ENCODE assay signal across 8 mouse cellular contexts in the genomic region with DNA sequence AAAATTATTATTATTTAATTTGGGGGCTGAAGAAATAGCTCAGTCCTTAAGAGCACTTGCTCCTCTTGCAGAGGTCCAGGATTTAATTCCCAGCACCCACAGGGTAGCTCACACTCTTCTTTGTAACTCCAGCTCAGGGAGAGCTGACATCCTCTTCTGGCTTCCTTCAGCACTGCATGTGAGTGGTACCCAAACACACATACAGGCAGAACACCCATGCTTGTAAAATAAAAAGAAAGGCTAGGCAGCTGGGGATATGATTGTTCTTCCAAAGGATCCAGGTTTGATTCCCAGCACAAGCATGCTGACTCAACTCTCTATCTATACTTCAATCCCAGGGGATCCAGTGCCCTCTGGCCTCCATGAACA. TPM values are rescaled to one million over a fixed set of nuclear protein-coding genes. Genes with fewer than 3 reads are reported as not detected.
DNase-seq lines count a peak whose midpoint lies in the region; ATAC-seq lines count a peak whose summit lies in the region.

No protein-coding gene starts in this region.

- H3K9ac ChIP-seq in lung, embryonic 16.5 days (ENCODE audit: low read length) = peak overlapping the region; percentile 46
- no peak overlapping the region for H3K9ac ChIP-seq in limb, embryonic 12.5 days (replicated peaks)
- H3K9ac ChIP-seq in stomach, embryonic 14.5 days (replicated peaks; ENCODE audit: low read depth, low read length) = no peak overlapping the region

- DNase-seq in CD4-positive, CD25-positive, alpha-beta regulatory T cell, adult 2 months (ENCODE audit: low read depth, low spot score) = peak; percentile 29
- DNase-seq in lung, postnatal 4 days = no peak
- no peak for DNase-seq in frontal cortex, postnatal 25 days (ENCODE audit: low spot score in 2 of 2)
- no peak for DNase-seq in spleen, postnatal 36 days (ENCODE audit: low spot score in 2 of 2)

- H3K36me3 ChIP-seq in lung, embryonic 16.5 days (ENCODE audit: control insufficient read depth, insufficient read depth, low read length) = peaks cover 14% of the 10 kb centered on the region
- H3K36me3 ChIP-seq in limb, embryonic 12.5 days = peaks cover 26% of the 10 kb centered on the region
- peaks cover 14% of the 10 kb centered on the region for H3K36me3 ChIP-seq in stomach, embryonic 14.5 days (ENCODE audit: control insufficient read depth, insufficient read depth, low read length)

- H3K4me2 ChIP-seq in lung, embryonic 16.5 days (ENCODE audit: low read depth, low read length) = peak overlapping the region; percentile 92
- H3K4me2 ChIP-seq in limb, embryonic 12.5 days = peak overlapping the region; percentile 81
- H3K4me2 ChIP-seq in stomach, embryonic 14.5 days (replicated peaks; ENCODE audit: low read depth, low read length) = peak overlapping the region; percentile 78; the same call in 1 of the 2 replicates

- peak overlapping the region; percentile 87 for H3K4me3 ChIP-seq in lung, embryonic 16.5 days (ENCODE audit: low read length)
- peak overlapping the region; percentile 64; the same call in 1 of the 2 replicates for H3K4me3 ChIP-seq in limb, embryonic 12.5 days (replicated peaks)
- H3K4me3 ChIP-seq in stomach, embryonic 14.5 days (ENCODE audit: low read depth, low read length) = 0 out of 2 replicates have a peak overlapping the region, but pooled peaks have one; percentile 86

- H3K27ac ChIP-seq in lung, embryonic 16.5 days (ENCODE audit: low read length) = no peak overlapping the region
- no peak overlapping the region for H3K27ac ChIP-seq in limb, embryonic 12.5 days
- H3K27ac ChIP-seq in stomach, embryonic 14.5 days (ENCODE audit: low read length) = peak overlapping the region; percentile 10; the same call in 1 of the 2 replicates

- no peaks in the 10 kb centered on the region for H3K9me3 ChIP-seq in lung, embryonic 16.5 days (ENCODE audit: control insufficient read depth, low read length)
- no peaks in the 10 kb centered on the region for H3K9me3 ChIP-seq in limb, embryonic 12.5 days
- no peaks in the 10 kb centered on the region for H3K9me3 ChIP-seq in stomach, embryonic 14.5 days (ENCODE audit: control insufficient read depth, low read depth, low read length)

- peaks cover 15% of the 10 kb centered on the region for H3K4me1 ChIP-seq in lung, embryonic 16.5 days (replicated peaks; ENCODE audit: control insufficient read depth, insufficient read depth, low read length)
- peaks cover 14% of the 10 kb centered on the region for H3K4me1 ChIP-seq in limb, embryonic 12.5 days (replicated peaks)
- peaks cover 10% of the 10 kb centered on the region; the same call in 1 of the 2 replicates for H3K4me1 ChIP-seq in stomach, embryonic 14.5 days (ENCODE audit: control insufficient read depth, insufficient read depth, low read length)

- H3K27me3 ChIP-seq in lung, embryonic 16.5 days (ENCODE audit: control insufficient read depth, insufficient read depth, low read depth, low read length) = no peaks in the 10 kb centered on the region
- H3K27me3 ChIP-seq in limb, embryonic 12.5 days = no peaks in the 10 kb centered on the region
- no peaks in the 10 kb centered on the region for H3K27me3 ChIP-seq in stomach, embryonic 14.5 days (ENCODE audit: control insufficient read depth, insufficient read depth, low read length)

- ATAC-seq in CD4-positive, CD25-positive, alpha-beta regulatory T cell, adult 4 months = no peak
- ATAC-seq in lung, embryonic 16.5 days (ENCODE audit: low read depth) = no peak
- ATAC-seq in limb, embryonic 12.5 days (ENCODE audit: insufficient number of reproducible peaks, insufficient read depth, low FRiP score, low TSS enrichment, low read depth) = no peak
- no peak for ATAC-seq in stomach, embryonic 14.5 days (ENCODE audit: insufficient number of reproducible peaks, insufficient read depth, low FRiP score, low read depth)

RNA-seq across cellular contexts. Expression of gene Polr2g, which starts 0.6 kb away (rescaled TPM):
- polyA plus RNA-seq in CD4-positive, CD25-positive, alpha-beta regulatory T cell, adult 4 months (2017; shearing (Covaris generic)) = 100 to 1,000 TPM; 181 to 198 TPM
- 140 and 147 TPM in 2 replicates for polyA plus RNA-seq in lung, embryonic 16.5 days (2015; fragmentation: Nextera tagmentation; extraction: Ambion mirVana)
- 174 and 189 TPM in 2 replicates for polyA plus RNA-seq in limb, embryonic 12.5 days (2016; fragmentation: Nextera tagmentation; extraction: Ambion mirVana)
- polyA plus RNA-seq in stomach, embryonic 14.5 days (2014; fragmentation: Nextera tagmentation; extraction: Ambion mirVana) = 140 and 151 TPM in 2 replicates

RNA-seq across cellular contexts. Expression of gene Zbtb3, which starts 3.4 kb away (rescaled TPM):
- 1 to 10 TPM; 2.1 to 4.7 TPM for polyA plus RNA-seq in CD4-positive, CD25-positive, alpha-beta regulatory T cell, adult 4 months (2017; shearing (Covaris generic))
- polyA plus RNA-seq in lung, embryonic 16.5 days (2015; fragmentation: Nextera tagmentation; extraction: Ambion mirVana) = 5.5 and 5.6 TPM in 2 replicates
- polyA plus RNA-seq in limb, embryonic 12.5 days (2016; fragmentation: Nextera tagmentation; extraction: Ambion mirVana) = 6.1 and 6.2 TPM in 2 replicates
- 4.7 and 5.2 TPM in 2 replicates for polyA plus RNA-seq in stomach, embryonic 14.5 days (2014; fragmentation: Nextera tagmentation; extraction: Ambion mirVana)

RNA-seq across cellular contexts. Expression of gene Taf6l, which starts 12.7 kb away (rescaled TPM):
- polyA plus RNA-seq in CD4-positive, CD25-positive, alpha-beta regulatory T cell, adult 4 months (2017; shearing (Covaris generic)) = 1 to 10 TPM; 5.4 to 6.5 TPM
- polyA plus RNA-seq in lung, embryonic 16.5 days (2015; fragmentation: Nextera tagmentation; extraction: Ambion mirVana) = 24.0 and 26.0 TPM in 2 replicates
- polyA plus RNA-seq in limb, embryonic 12.5 days (2016; fragmentation: Nextera tagmentation; extraction: Ambion mirVana) = 38.8 and 41.8 TPM in 2 replicates
- 17.1 and 17.5 TPM in 2 replicates for polyA plus RNA-seq in stomach, embryonic 14.5 days (2014; fragmentation: Nextera tagmentation; extraction: Ambion mirVana)

RNA-seq across cellular contexts. Expression of gene Ttc9c, which starts 20.2 kb away (rescaled TPM):
- 10 to 100 TPM; 41.6 to 59.0 TPM for polyA plus RNA-seq in CD4-positive, CD25-positive, alpha-beta regulatory T cell, adult 4 months (2017; shearing (Covaris generic))
- polyA plus RNA-seq in lung, embryonic 16.5 days (2015; fragmentation: Nextera tagmentation; extraction: Ambion mirVana) = 55.2 and 56.5 TPM in 2 replicates
- 70.3 and 77.2 TPM in 2 replicates for polyA plus RNA-seq in limb, embryonic 12.5 days (2016; fragmentation: Nextera tagmentation; extraction: Ambion mirVana)
- 47.5 and 51.7 TPM in 2 replicates for polyA plus RNA-seq in stomach, embryonic 14.5 days (2014; fragmentation: Nextera tagmentation; extraction: Ambion mirVana)

RNA-seq across cellular contexts. Expression of gene Hnrnpul2, which starts 20.9 kb away (rescaled TPM):
- 1 to 10 TPM; 4.2 to 6.9 TPM for polyA plus RNA-seq in CD4-positive, CD25-positive, alpha-beta regulatory T cell, adult 4 months (2017; shearing (Covaris generic))
- polyA plus RNA-seq in lung, embryonic 16.5 days (2015; fragmentation: Nextera tagmentation; extraction: Ambion mirVana) = 4.4 and 5.0 TPM in 2 replicates
- polyA plus RNA-seq in limb, embryonic 12.5 days (2016; fragmentation: Nextera tagmentation; extraction: Ambion mirVana) = 6.0 and 6.7 TPM in 2 replicates
- 10.0 and 10.1 TPM in 2 replicates for polyA plus RNA-seq in stomach, embryonic 14.5 days (2014; fragmentation: Nextera tagmentation; extraction: Ambion mirVana)
